Mouse (Mus musculus) midbrain, embryonic 10.5 days (tissue): ENCODE measurements around the gene Gm28042. TPM values are rescaled to one million over a fixed set of nuclear protein-coding genes. Genes with fewer than 3 reads are reported as not detected.

ENCODE experiments used
- microRNA-seq: library from miRNA; unstranded; fragments of <30 nt; microRNA quantifications from one replicate; pipeline ENCODE4, GENCODE M21; 2017
- polyA plus RNA-seq: library from polyadenylated mRNA; unstranded; fragments of >200 nt; fragmentation: Nextera tagmentation; extraction: Ambion mirVana; gene quantifications from 2 replicates; pipeline ENCODE4 v1.2.1, GENCODE M21; 2016

Gene Gm28042
- polyA plus RNA-seq, 1 experiment from 2014 or later: 5.2 TPM

Small RNAs within 50 kb of the gene (microRNA-seq; reads per million reads assigned to microRNA genes)
- gene Mir7665: not detected

Other genes with a start within 250 kb of the Gm28042 start
- 39.8 and 41.0 TPM in 2 replicates for gene Rpap1, start 240.0 kb upstream of the Gm28042 start, polyA plus RNA-seq
- 27.6 and 27.9 TPM in 2 replicates for gene Tyro3, start 229.8 kb upstream of the Gm28042 start, polyA plus RNA-seq
- gene Mga, start 130.3 kb upstream of the Gm28042 start, polyA plus RNA-seq: 23.5 and 28.2 TPM in 2 replicates
- gene Mapkbp1, start 54.8 kb upstream of the Gm28042 start, polyA plus RNA-seq: 3.3 and 4.4 TPM in 2 replicates
- gene Jmjd7, start within 50 bp of the Gm28042 start, polyA plus RNA-seq: 21.2 and 27.5 TPM in 2 replicates
- 2.4 and 2.8 TPM in 2 replicates for gene Pla2g4b, start 5.9 kb downstream of the Gm28042 start, polyA plus RNA-seq
- 26.6 and 35.9 TPM in 2 replicates for gene Ehd4, start 127.1 kb downstream of the Gm28042 start, polyA plus RNA-seq
- 0.07 TPM in 1 of 2 replicates, not detected in the other for gene Pla2g4e, start 217.8 kb downstream of the Gm28042 start, polyA plus RNA-seq